Mouse (Mus musculus) bone marrow, adult 2 months (tissue): ENCODE results near the gene Dop1a. TPM values are rescaled to one million over a fixed set of nuclear protein-coding genes. Genes with fewer than 3 reads are reported as not detected.

ENCODE experiments used
- H3K27ac ChIP-seq: fragments of 200-500 bp; 2 replicates; pipeline ENCODE4 v1.5.1; 2012; ENCODE audit warnings: low read depth, mild to moderate bottlenecking, control low read depth, inconsistent platforms, low read length; ENCODE audit not compliant: control insufficient read depth, poor library complexity, insufficient read depth
- H3K4me1 ChIP-seq: fragments of 200-500 bp; 2 replicates; pipeline ENCODE4 v1.6.1; 2011; ENCODE audit warnings: low read length; ENCODE audit not compliant: control insufficient read depth, insufficient read depth
- H3K4me3 ChIP-seq: fragments of 200-500 bp; replicated peaks from 2 replicates; pipeline ENCODE3; 2011; ENCODE audit warnings: mild to moderate bottlenecking, low read depth, low read length, control low read depth; ENCODE audit not compliant: control insufficient read depth
- CTCF ChIP-seq: fragments of 200-500 bp; IDR thresholded peaks from 2 replicates; pipeline ENCODE4 v1.5.1; 2011; ENCODE audit warnings: low read length, control low read depth; ENCODE audit not compliant: control insufficient read depth, insufficient read depth
- POLR2A ChIP-seq: fragments of 200-500 bp; IDR thresholded peaks from 2 replicates; pipeline ENCODE4 v1.6.1; 2011; ENCODE audit warnings: low read depth, mild to moderate bottlenecking, control low read depth, low read length, borderline replicate concordance; ENCODE audit not compliant: control insufficient read depth
- WGBS: fragments of 180-500 bp; shearing (Covaris S2); methylation state at CpG from one replicate; pipeline ENCODE4 v1.1.7; 2018; 5-methylcytosine and 5-hydroxymethylcytosine counted together
- polyA plus RNA-seq: library from polyadenylated mRNA; stranded (reverse); fragments of >200 nt; gene quantifications from 2 replicates; pipeline ENCODE4 v1.2.4, GENCODE M21; 2011; ENCODE audit warnings: low replicate concordance; ENCODE audit not compliant: missing spikeins, insufficient read depth, insufficient read length

Gene Dop1a
- polyA plus RNA-seq, 1 experiment, result 15.5 TPM

GRCm38 (mm10) chr9:86554641-86555040, 87.7 kb downstream of the Dop1a start:
- WGBS, result 87% methylated on average over 4 of the region's 4 CpGs
- Histone ChIP-seq H3K4me1 (no peaks in the 10 kb centered on the region), H3K4me3 (no peak overlapping the region), H3K27ac (no peak overlapping the region)
- TF ChIP-seq POLR2A (no peak), CTCF (no peak)

DNA sequence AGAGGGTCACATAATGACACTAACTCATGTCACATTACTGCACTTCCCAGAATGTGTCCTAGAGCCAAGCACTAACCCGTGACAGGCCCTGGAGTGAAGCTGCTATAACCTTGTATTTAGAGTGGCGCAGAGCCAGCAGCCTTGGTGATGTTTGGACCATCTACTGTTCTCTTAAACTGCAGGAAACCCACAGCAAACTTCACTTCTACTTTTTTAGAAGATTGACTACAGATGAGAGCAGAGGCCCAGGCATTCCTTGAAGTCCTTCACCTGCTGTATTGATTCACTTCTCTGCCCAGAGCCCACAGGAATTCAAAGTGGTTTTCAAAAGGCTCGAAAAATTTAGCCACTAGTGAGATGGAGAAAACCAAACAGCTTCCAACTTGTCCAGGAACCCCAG, 93.6 kb downstream of the Dop1a start:
- Histone ChIP-seq H3K4me1 (no peaks in the 10 kb centered on the region), H3K27ac (no peak overlapping the region), H3K4me3 (no peak overlapping the region)
- TF ChIP-seq POLR2A, result no peak
- no peak for TF ChIP-seq CTCF
- 70% methylated on average over 3 of the region's 3 CpGs for WGBS

GRCm38 (mm10) chr9:86569314-86569910, 102.5 kb downstream of the Dop1a start:
- TF ChIP-seq CTCF, result no peak
- TF ChIP-seq POLR2A, result no peak
- Histone ChIP-seq H3K4me3 (no peak overlapping the region), H3K27ac (no peak overlapping the region)

DNA sequence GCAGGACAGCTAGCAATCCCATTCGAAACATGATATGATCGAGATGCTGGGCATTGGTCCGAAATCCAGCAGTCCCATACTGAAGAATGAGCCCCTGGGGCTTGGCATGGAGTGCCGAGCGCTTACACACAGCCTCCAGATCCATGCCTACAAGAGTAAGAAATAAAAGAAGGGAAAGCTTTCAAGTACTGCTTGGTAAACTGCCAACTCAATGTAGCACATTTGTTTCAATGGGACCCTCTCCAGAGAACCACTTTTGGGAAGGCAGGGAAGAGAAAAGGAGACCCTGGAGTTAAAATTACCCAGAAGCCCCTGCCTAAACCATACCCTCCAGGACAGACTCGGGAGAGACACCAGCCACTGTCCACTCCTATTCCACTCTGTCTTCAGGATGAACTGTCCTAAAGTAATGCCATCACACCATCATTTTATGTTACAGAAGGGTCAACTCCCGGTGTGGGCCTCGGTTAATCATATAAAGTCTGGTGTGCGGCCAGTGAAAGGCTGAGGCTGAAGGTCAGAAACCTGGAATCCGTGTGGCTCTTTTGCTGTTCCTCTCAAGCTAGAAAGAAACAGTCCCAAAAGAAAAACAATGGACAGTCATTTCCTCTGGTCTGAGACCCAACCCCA, 103.4 kb downstream of the Dop1a start:
- no peak overlapping the region for H3K27ac ChIP-seq
- no peak for TF ChIP-seq CTCF
- no peak for TF ChIP-seq POLR2A
- H3K4me3 ChIP-seq, result no peak overlapping the region
- H3K4me1 ChIP-seq, result peaks cover 1% of the 10 kb centered on the region; the same call in 1 of the 2 replicates
- 84% methylated on average over 10 of the region's 10 CpGs for WGBS

More at GRCm38 (mm10) chr9:86569314-86569910, 102.5 kb downstream of the Dop1a start:
- WGBS, result 84% methylated on average over 3 of the region's 3 CpGs
- H3K4me1 ChIP-seq, result peaks cover 1% of the 10 kb centered on the region; the same call in 1 of the 2 replicates

GRCm38 (mm10) chr9:86570946-86571345, 104.0 kb downstream of the Dop1a start:
- WGBS, result 20% methylated on average over 8 of the region's 8 CpGs
- TF ChIP-seq CTCF (no peak), POLR2A (no peak)

DNA sequence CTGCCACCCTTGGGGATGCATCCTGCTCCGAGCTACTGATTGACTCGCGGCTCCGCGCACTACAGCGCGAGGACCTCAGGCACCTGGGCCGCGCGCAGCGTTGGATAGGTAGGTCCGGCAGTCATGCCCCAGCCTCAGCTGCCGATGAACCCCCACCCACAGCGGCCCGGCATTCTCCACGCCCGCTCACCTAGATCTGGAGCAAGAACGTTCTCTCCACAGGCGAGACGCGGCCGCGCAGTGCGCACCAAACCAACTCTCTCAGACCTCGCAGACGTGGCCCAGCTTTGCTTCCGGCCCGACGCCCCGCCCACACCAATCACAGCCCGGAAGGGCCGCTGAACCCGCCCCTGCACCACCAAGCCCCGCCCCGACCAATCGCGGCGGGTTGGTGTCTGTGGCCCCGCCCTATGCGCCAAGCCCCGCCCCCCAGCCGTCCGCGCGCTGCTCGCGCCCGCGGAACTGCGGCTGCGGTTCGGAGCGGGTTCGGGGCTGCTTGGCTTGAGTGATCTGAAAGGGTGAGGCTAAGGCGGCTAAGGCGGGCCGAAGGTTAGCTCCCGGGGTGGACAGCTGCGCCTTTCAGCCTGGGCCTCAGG, 104.7 kb downstream of the Dop1a start, which contains the start of the genes Pgm3 and Rwdd2a:
Pgm3 (minus strand) TSS at position 303 of the 596 bp plus-strand sequence.
Rwdd2a (plus strand) TSS at position 452 of the 596 bp plus-strand sequence.
- WGBS, result under 1% methylated on average over 59 of the region's 59 CpGs
- TF ChIP-seq POLR2A, result peak; percentile 88
- no peak for TF ChIP-seq CTCF
- Histone ChIP-seq H3K27ac (peak within 1 kb of the TSS; percentile 50; the same call in 1 of the 2 replicates), H3K4me3 (peak within 1 kb of the TSS; percentile 93), H3K4me1 (peaks cover 1% of the 10 kb centered on the region; the same call in 1 of the 2 replicates)

More at GRCm38 (mm10) chr9:86570946-86571345, 104.0 kb downstream of the Dop1a start:
- Histone ChIP-seq H3K27ac (no peak overlapping the region), H3K4me1 (peaks cover 1% of the 10 kb centered on the region; the same call in 1 of the 2 replicates), H3K4me3 (peak overlapping the region; percentile 10)

GRCm38 (mm10) chr9:86572196-86572595, 105.2 kb downstream of the Dop1a start:
- peak overlapping the region; percentile 70 for H3K4me3 ChIP-seq
- TF ChIP-seq CTCF (no peak), POLR2A (no peak)
- WGBS, result under 1% methylated on average over 25 of the region's 25 CpGs

GRCm38 (mm10) chr9:86572636-86573291, 105.8 kb downstream of the Dop1a start:
- Histone ChIP-seq H3K4me1 (peaks cover 1% of the 10 kb centered on the region; the same call in 1 of the 2 replicates), H3K27ac (no peak overlapping the region), H3K4me3 (peak overlapping the region; percentile 70)
- WGBS, result 3% methylated on average over 13 of the region's 13 CpGs
- TF ChIP-seq CTCF (peak; percentile 87), POLR2A (no peak)

More at GRCm38 (mm10) chr9:86572196-86572595, 105.2 kb downstream of the Dop1a start:
- peaks cover 1% of the 10 kb centered on the region; the same call in 1 of the 2 replicates for H3K4me1 ChIP-seq
- no peak overlapping the region for H3K27ac ChIP-seq
